Mouse (Mus musculus): Measurements from ENCODE around the gene Kri1. TPM values are rescaled to one million over a fixed set of nuclear protein-coding genes. Genes with fewer than 3 reads are reported as not detected.
"Not testable (repeated sequence)": the region's sequence is repeated elsewhere in the genome, so short reads cannot be mapped to it uniquely, and the experiment has no call there.

The Kri1 gene
- polyA plus RNA-seq, 1 experiment from 2014 or later = 20.1 TPM

- H3K27ac ChIP-seq (ENCODE audit: low read length) = no peak overlapping the region
- peaks cover 13% of the 10 kb centered on the region for H3K36me3 ChIP-seq (ENCODE audit: control insufficient read depth, insufficient read depth)
- H3K4me1 ChIP-seq (replicated peaks; ENCODE audit: control insufficient read depth, insufficient read depth, low read length) = peaks cover 20% of the 10 kb centered on the region
- 87% methylated on average over 28 of the region's 28 CpGs for WGBS
- no peaks in the 10 kb centered on the region for H3K9me3 ChIP-seq (ENCODE audit: control insufficient read depth, low read length)
- no peak overlapping the region for H3K4me2 ChIP-seq (ENCODE audit: low read length)
- no peaks in the 10 kb centered on the region for H3K27me3 ChIP-seq (replicated peaks; ENCODE audit: control insufficient read depth, insufficient read depth, low read length)
- H3K9ac ChIP-seq (replicated peaks; ENCODE audit: low read depth, low read length) = no peak overlapping the region
- no peak overlapping the region for H3K4me3 ChIP-seq (replicated peaks; ENCODE audit: low read length)
- ATAC-seq = no peak
Observed at GRCm38 (mm10) chr9:21233805-21234204, 54.0 kb downstream of the Kri1 start.

GRCm38 (mm10) chr9:21233366-21233765 lies 54.4 kb downstream of the Kri1 start:
- peaks cover 13% of the 10 kb centered on the region for H3K36me3 ChIP-seq (ENCODE audit: control insufficient read depth, insufficient read depth)
- no peak overlapping the region for H3K4me3 ChIP-seq (replicated peaks; ENCODE audit: low read length)
- no peaks in the 10 kb centered on the region for H3K27me3 ChIP-seq (replicated peaks; ENCODE audit: control insufficient read depth, insufficient read depth, low read length)
- WGBS = 89% methylated on average over 29 of the region's 29 CpGs
- H3K27ac ChIP-seq (ENCODE audit: low read length) = no peak overlapping the region
- H3K4me1 ChIP-seq (replicated peaks; ENCODE audit: control insufficient read depth, insufficient read depth, low read length) = peaks cover 20% of the 10 kb centered on the region
- H3K9me3 ChIP-seq (ENCODE audit: control insufficient read depth, low read length) = no peaks in the 10 kb centered on the region
- H3K4me2 ChIP-seq (ENCODE audit: low read length) = no peak overlapping the region
- ATAC-seq = no peak
- no peak overlapping the region for H3K9ac ChIP-seq (replicated peaks; ENCODE audit: low read depth, low read length)

GRCm38 (mm10) chr9:21232867-21233266 lies 54.9 kb downstream of the Kri1 start:
- Histone ChIP-seq H3K27me3 (replicated peaks; ENCODE audit: control insufficient read depth, insufficient read depth, low read length) (no peaks in the 10 kb centered on the region), H3K9ac (replicated peaks; ENCODE audit: low read depth, low read length) (no peak overlapping the region), H3K9me3 (ENCODE audit: control insufficient read depth, low read length) (no peaks in the 10 kb centered on the region), H3K36me3 (ENCODE audit: control insufficient read depth, insufficient read depth) (peaks cover 13% of the 10 kb centered on the region), H3K27ac (ENCODE audit: low read length) (no peak overlapping the region), H3K4me1 (replicated peaks; ENCODE audit: control insufficient read depth, insufficient read depth, low read length) (peaks cover 19% of the 10 kb centered on the region), H3K4me3 (replicated peaks; ENCODE audit: low read length) (no peak overlapping the region), H3K4me2 (ENCODE audit: low read length) (no peak overlapping the region)
- no peak for ATAC-seq
- WGBS = 91% methylated on average over 5 of the region's 5 CpGs

GRCm38 (mm10) chr9:21231551-21231950 lies 56.2 kb downstream of the Kri1 start:
- Histone ChIP-seq H3K36me3 (ENCODE audit: control insufficient read depth, insufficient read depth) (peaks cover 13% of the 10 kb centered on the region), H3K27me3 (replicated peaks; ENCODE audit: control insufficient read depth, insufficient read depth, low read length) (no peaks in the 10 kb centered on the region), H3K4me2 (ENCODE audit: low read length) (no peak overlapping the region), H3K9ac (replicated peaks; ENCODE audit: low read depth, low read length) (no peak overlapping the region), H3K9me3 (ENCODE audit: control insufficient read depth, low read length) (no peaks in the 10 kb centered on the region), H3K27ac (ENCODE audit: low read length) (no peak overlapping the region), H3K4me3 (replicated peaks; ENCODE audit: low read length) (no peak overlapping the region), H3K4me1 (replicated peaks; ENCODE audit: control insufficient read depth, insufficient read depth, low read length) (peaks cover 13% of the 10 kb centered on the region)
- ATAC-seq = no peak
- WGBS = 59% methylated on average over 23 of the region's 23 CpGs

GRCm38 (mm10) chr9:21227342-21227741 lies 60.4 kb downstream of the Kri1 start:
- H3K9me3 ChIP-seq (ENCODE audit: control insufficient read depth, low read length) = 0 out of 2 replicates have a peak, but pooled peaks cover 3% of the 10 kb centered on the region
- H3K4me1 ChIP-seq (replicated peaks; ENCODE audit: control insufficient read depth, insufficient read depth, low read length) = peaks cover 15% of the 10 kb centered on the region
- peak overlapping the region; percentile 72 for H3K9ac ChIP-seq (replicated peaks; ENCODE audit: low read depth, low read length)
- H3K4me2 ChIP-seq (ENCODE audit: low read length) = peak overlapping the region; percentile 56
- peak; percentile 85 for ATAC-seq
- peaks cover 8% of the 10 kb centered on the region for H3K36me3 ChIP-seq (ENCODE audit: control insufficient read depth, insufficient read depth)
- peak overlapping the region; percentile 38 for H3K4me3 ChIP-seq (replicated peaks; ENCODE audit: low read length)
- no peaks in the 10 kb centered on the region for H3K27me3 ChIP-seq (replicated peaks; ENCODE audit: control insufficient read depth, insufficient read depth, low read length)
- no peak overlapping the region for H3K27ac ChIP-seq (ENCODE audit: low read length)
- 12% methylated on average over 16 of the region's 16 CpGs for WGBS

- Histone ChIP-seq H3K27ac (ENCODE audit: low read length) (no peak overlapping the region), H3K4me1 (replicated peaks; ENCODE audit: control insufficient read depth, insufficient read depth, low read length) (peaks cover 22% of the 10 kb centered on the region), H3K9me3 (ENCODE audit: control insufficient read depth, low read length) (0 out of 2 replicates have a peak, but pooled peaks cover 3% of the 10 kb centered on the region), H3K4me2 (ENCODE audit: low read length) (peak overlapping the region; percentile 20), H3K36me3 (ENCODE audit: control insufficient read depth, insufficient read depth) (peaks cover 6% of the 10 kb centered on the region; the same call in 1 of the 2 replicates), H3K4me3 (replicated peaks; ENCODE audit: low read length) (no peak overlapping the region), H3K27me3 (replicated peaks; ENCODE audit: control insufficient read depth, insufficient read depth, low read length) (no peaks in the 10 kb centered on the region), H3K9ac (replicated peaks; ENCODE audit: low read depth, low read length) (no peak overlapping the region)
- WGBS = 21% methylated on average over 7 of the region's 7 CpGs
- ATAC-seq = no peak
Observed at GRCm38 (mm10) chr9:21225415-21225758, 62.4 kb downstream of the Kri1 start.

GRCm38 (mm10) chr9:21224576-21225414 lies 63.0 kb downstream of the Kri1 start:
- Histone ChIP-seq H3K9me3 (ENCODE audit: control insufficient read depth, low read length) (0 out of 2 replicates have a peak, but pooled peaks cover 3% of the 10 kb centered on the region), H3K4me3 (replicated peaks; ENCODE audit: low read length) (peak overlapping the region; percentile 13; the same call in 1 of the 2 replicates), H3K27ac (ENCODE audit: low read length) (no peak overlapping the region), H3K4me1 (replicated peaks; ENCODE audit: control insufficient read depth, insufficient read depth, low read length) (peaks cover 22% of the 10 kb centered on the region), H3K9ac (replicated peaks; ENCODE audit: low read depth, low read length) (no peak overlapping the region), H3K4me2 (ENCODE audit: low read length) (peak overlapping the region; percentile 20), H3K27me3 (replicated peaks; ENCODE audit: control insufficient read depth, insufficient read depth, low read length) (no peaks in the 10 kb centered on the region), H3K36me3 (ENCODE audit: control insufficient read depth, insufficient read depth) (peaks cover 6% of the 10 kb centered on the region; the same call in 1 of the 2 replicates)
- no peak for ATAC-seq
- WGBS = 22% methylated on average over 26 of the region's 26 CpGs

- ATAC-seq = no peak
- 0 out of 2 replicates have a peak, but pooled peaks cover 3% of the 10 kb centered on the region for H3K9me3 ChIP-seq (ENCODE audit: control insufficient read depth, low read length)
- H3K27ac ChIP-seq (ENCODE audit: low read length) = no peak overlapping the region
- H3K4me1 ChIP-seq (replicated peaks; ENCODE audit: control insufficient read depth, insufficient read depth, low read length) = peaks cover 22% of the 10 kb centered on the region
- no peak overlapping the region for H3K4me2 ChIP-seq (ENCODE audit: low read length)
- no peak overlapping the region for H3K4me3 ChIP-seq (replicated peaks; ENCODE audit: low read length)
- H3K27me3 ChIP-seq (replicated peaks; ENCODE audit: control insufficient read depth, insufficient read depth, low read length) = no peaks in the 10 kb centered on the region
- 89% methylated on average over 6 of the region's 6 CpGs for WGBS
- no peak overlapping the region for H3K9ac ChIP-seq (replicated peaks; ENCODE audit: low read depth, low read length)
- H3K36me3 ChIP-seq (ENCODE audit: control insufficient read depth, insufficient read depth) = no peaks in the 10 kb centered on the region
Observed at GRCm38 (mm10) chr9:21223906-21224305, 63.9 kb downstream of the Kri1 start.

- H3K4me1 ChIP-seq (replicated peaks; ENCODE audit: control insufficient read depth, insufficient read depth, low read length) = peaks cover 22% of the 10 kb centered on the region
- H3K36me3 ChIP-seq (ENCODE audit: control insufficient read depth, insufficient read depth); H3K9ac ChIP-seq (replicated peaks; ENCODE audit: low read depth, low read length); H3K4me2 ChIP-seq (ENCODE audit: low read length); ATAC-seq; H3K27me3 ChIP-seq (replicated peaks; ENCODE audit: control insufficient read depth, insufficient read depth, low read length); H3K9me3 ChIP-seq (ENCODE audit: control insufficient read depth, low read length); H3K4me3 ChIP-seq (replicated peaks; ENCODE audit: low read length); H3K27ac ChIP-seq (ENCODE audit: low read length): not testable (repeated sequence)
- 86% methylated on average over 1 of the region's 2 CpGs for WGBS
Observed at GRCm38 (mm10) chr9:21223490-21223889, 64.3 kb downstream of the Kri1 start.

Data from forebrain, embryonic 16.5 days (tissue).